Mouse (Mus musculus): ENCODE measurements around the gene Sp1. TPM values are rescaled to one million over a fixed set of nuclear protein-coding genes. Genes with fewer than 3 reads are reported as not detected.

The Sp1 gene
- total and polyA plus RNA-seq, 2 experiments from 2014 or later: 2.8 to 20.9 TPM

DNA sequence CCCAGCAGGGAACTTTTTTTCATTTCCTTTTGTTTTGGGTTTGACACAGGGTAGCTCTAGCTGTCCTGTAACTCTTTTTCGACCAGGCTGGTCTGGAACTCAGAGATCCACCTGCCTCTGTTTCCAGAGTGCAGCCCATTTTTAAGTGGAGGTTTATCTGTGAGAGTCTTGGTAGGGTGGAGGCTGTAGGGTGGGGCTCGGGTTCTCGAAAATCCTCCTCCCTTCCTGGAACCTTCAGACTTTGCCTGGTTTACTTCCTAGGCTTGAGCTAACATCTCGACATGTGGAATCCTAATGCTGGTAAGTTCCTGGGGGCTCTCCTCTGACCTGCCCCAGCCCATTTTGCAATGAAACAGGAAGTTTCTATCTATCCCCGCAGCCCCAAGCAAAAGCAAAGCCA lies 53.9 kb downstream of the Sp1 start:
- DNase-seq (ENCODE audit: low spot score) (no peak), ATAC-seq (ENCODE audit: low FRiP score) (no peak)
- Histone ChIP-seq H3K4me1 (ENCODE audit: insufficient read depth, low read length) (no peaks in the 10 kb centered on the region), H3K4me3 (ENCODE audit: low read depth, low read length) (no peak overlapping the region), H3K4me2 (ENCODE audit: low read depth, low read length, poor library complexity, severe bottlenecking) (peak overlapping the region; percentile 52; the same call in 1 of the 2 replicates), H3K27ac (ENCODE audit: low read depth, low read length) (no peak overlapping the region), H3K9me3 (ENCODE audit: low read length) (no peaks in the 10 kb centered on the region), H3K36me3 (ENCODE audit: insufficient read depth, low read length) (0 out of 2 replicates have a peak, but pooled peaks cover 2% of the 10 kb centered on the region), H3K27me3 (ENCODE audit: insufficient read depth, low read length) (no peaks in the 10 kb centered on the region), H3K9ac (replicated peaks; ENCODE audit: low read length, poor library complexity, severe bottlenecking) (no peak overlapping the region)
- 71% methylated on average over 5 of the region's 5 CpGs for WGBS
- no peak for TF ChIP-seq CTCF (IDR thresholded peaks at IDR 0.05)

GRCm38 (mm10) chr15:102460409-102460808 lies 54.5 kb downstream of the Sp1 start:
- WGBS: 81% methylated on average over 12 of the region's 12 CpGs
- Histone ChIP-seq H3K27ac (ENCODE audit: low read depth, low read length) (no peak overlapping the region), H3K9ac (replicated peaks; ENCODE audit: low read length, poor library complexity, severe bottlenecking) (no peak overlapping the region), H3K9me3 (ENCODE audit: low read length) (no peaks in the 10 kb centered on the region), H3K4me1 (ENCODE audit: insufficient read depth, low read length) (no peaks in the 10 kb centered on the region), H3K4me3 (ENCODE audit: low read depth, low read length) (no peak overlapping the region), H3K36me3 (ENCODE audit: insufficient read depth, low read length) (0 out of 2 replicates have a peak, but pooled peaks cover 2% of the 10 kb centered on the region), H3K27me3 (ENCODE audit: insufficient read depth, low read length) (no peaks in the 10 kb centered on the region), H3K4me2 (ENCODE audit: low read depth, low read length, poor library complexity, severe bottlenecking) (no peak overlapping the region)
- DNase-seq (ENCODE audit: low spot score) (no peak), ATAC-seq (ENCODE audit: low FRiP score) (no peak)
- no peak for TF ChIP-seq CTCF (IDR thresholded peaks at IDR 0.05)

DNA sequence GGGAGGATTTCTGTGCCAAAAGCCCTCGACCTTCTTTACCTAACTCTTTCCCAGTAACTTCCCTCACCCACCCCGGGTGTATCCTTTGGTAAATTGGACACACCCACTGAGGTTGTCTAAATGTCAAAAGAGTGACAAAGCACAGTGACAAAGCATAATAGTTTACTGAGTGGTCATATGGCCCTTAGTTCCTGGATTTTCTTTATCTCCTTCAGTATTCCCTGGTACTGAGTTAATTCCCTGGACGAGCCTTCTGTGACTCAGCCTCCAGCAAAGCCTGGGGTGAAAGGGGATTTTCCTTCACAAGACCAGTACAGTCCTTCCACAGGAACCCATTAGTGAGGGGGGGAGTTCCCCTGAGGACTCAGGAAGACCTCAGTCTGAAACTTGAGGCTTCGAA lies 55.0 kb downstream of the Sp1 start:
- no peak for DNase-seq (ENCODE audit: low spot score)
- Histone ChIP-seq H3K9ac (replicated peaks; ENCODE audit: low read length, poor library complexity, severe bottlenecking) (no peak overlapping the region), H3K4me3 (ENCODE audit: low read depth, low read length) (no peak overlapping the region), H3K36me3 (ENCODE audit: insufficient read depth, low read length) (0 out of 2 replicates have a peak, but pooled peaks cover 2% of the 10 kb centered on the region), H3K9me3 (ENCODE audit: low read length) (no peaks in the 10 kb centered on the region), H3K4me2 (ENCODE audit: low read depth, low read length, poor library complexity, severe bottlenecking) (no peak overlapping the region), H3K4me1 (ENCODE audit: insufficient read depth, low read length) (no peaks in the 10 kb centered on the region), H3K27me3 (ENCODE audit: insufficient read depth, low read length) (no peaks in the 10 kb centered on the region), H3K27ac (ENCODE audit: low read depth, low read length) (no peak overlapping the region)
- 69% methylated on average over 4 of the region's 4 CpGs for WGBS
- ATAC-seq (ENCODE audit: low FRiP score): no peak
- no peak for TF ChIP-seq CTCF (IDR thresholded peaks at IDR 0.05)

DNA sequence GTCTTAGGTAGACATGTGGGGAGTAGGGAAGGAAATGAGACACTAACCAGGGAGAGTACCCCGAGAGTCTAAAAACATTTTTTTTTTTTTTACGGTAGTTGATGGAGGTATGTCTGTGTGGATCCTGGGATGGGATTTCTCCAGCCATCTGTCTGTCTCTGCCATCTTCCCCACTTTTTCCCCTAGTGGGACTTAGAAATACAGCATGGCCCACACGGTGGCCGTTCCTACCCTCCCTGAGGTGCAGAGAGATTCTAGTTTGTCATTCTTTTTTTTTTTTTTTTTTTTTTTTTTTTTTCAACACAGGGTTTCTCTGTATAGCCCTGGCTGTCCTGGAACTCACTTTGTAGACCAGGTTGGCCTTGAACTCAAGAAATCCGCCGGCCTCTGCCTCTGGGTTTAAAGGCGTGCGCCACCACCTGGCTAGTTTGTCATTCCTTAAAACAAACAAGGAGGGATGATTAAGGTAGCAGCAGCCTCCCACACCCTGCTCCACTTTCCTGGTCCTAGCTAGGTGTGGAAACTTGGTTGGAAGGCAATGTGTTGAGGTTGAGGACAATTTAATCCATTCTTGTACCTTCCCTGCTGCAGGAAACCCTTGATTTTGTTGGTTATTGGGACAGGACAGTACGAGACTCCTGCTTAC lies 55.6 kb downstream of the Sp1 start:
- Histone ChIP-seq H3K9ac (replicated peaks; ENCODE audit: low read length, poor library complexity, severe bottlenecking) (no peak overlapping the region), H3K4me1 (ENCODE audit: insufficient read depth, low read length) (no peaks in the 10 kb centered on the region), H3K36me3 (ENCODE audit: insufficient read depth, low read length) (0 out of 2 replicates have a peak, but pooled peaks cover 2% of the 10 kb centered on the region), H3K9me3 (ENCODE audit: low read length) (no peaks in the 10 kb centered on the region), H3K27me3 (ENCODE audit: insufficient read depth, low read length) (no peaks in the 10 kb centered on the region), H3K4me2 (ENCODE audit: low read depth, low read length, poor library complexity, severe bottlenecking) (no peak overlapping the region), H3K27ac (ENCODE audit: low read depth, low read length) (no peak overlapping the region), H3K4me3 (ENCODE audit: low read depth, low read length) (no peak overlapping the region)
- 85% methylated on average over 9 of the region's 9 CpGs for WGBS
- no peak for TF ChIP-seq CTCF (IDR thresholded peaks at IDR 0.05)
- ATAC-seq (ENCODE audit: low FRiP score) (no peak), DNase-seq (ENCODE audit: low spot score) (no peak)

GRCm38 (mm10) chr15:102463666-102464065 lies 57.7 kb downstream of the Sp1 start:
- DNase-seq (ENCODE audit: low spot score) (no peak), ATAC-seq (ENCODE audit: low FRiP score) (no peak)
- no peaks in the 10 kb centered on the region for H3K27me3 ChIP-seq (ENCODE audit: insufficient read depth, low read length)
- 0 out of 2 replicates have a peak, but pooled peaks cover 2% of the 10 kb centered on the region for H3K36me3 ChIP-seq (ENCODE audit: insufficient read depth, low read length)
- TF ChIP-seq CTCF (IDR thresholded peaks at IDR 0.05): peak; percentile 56
- H3K27ac ChIP-seq (ENCODE audit: low read depth, low read length): no peak overlapping the region
- no peak overlapping the region for H3K4me2 ChIP-seq (ENCODE audit: low read depth, low read length, poor library complexity, severe bottlenecking)
- H3K4me1 ChIP-seq (ENCODE audit: insufficient read depth, low read length): no peaks in the 10 kb centered on the region
- H3K4me3 ChIP-seq (ENCODE audit: low read depth, low read length): no peak overlapping the region
- H3K9ac ChIP-seq (replicated peaks; ENCODE audit: low read length, poor library complexity, severe bottlenecking): no peak overlapping the region
- H3K9me3 ChIP-seq (ENCODE audit: low read length): no peaks in the 10 kb centered on the region

DNA sequence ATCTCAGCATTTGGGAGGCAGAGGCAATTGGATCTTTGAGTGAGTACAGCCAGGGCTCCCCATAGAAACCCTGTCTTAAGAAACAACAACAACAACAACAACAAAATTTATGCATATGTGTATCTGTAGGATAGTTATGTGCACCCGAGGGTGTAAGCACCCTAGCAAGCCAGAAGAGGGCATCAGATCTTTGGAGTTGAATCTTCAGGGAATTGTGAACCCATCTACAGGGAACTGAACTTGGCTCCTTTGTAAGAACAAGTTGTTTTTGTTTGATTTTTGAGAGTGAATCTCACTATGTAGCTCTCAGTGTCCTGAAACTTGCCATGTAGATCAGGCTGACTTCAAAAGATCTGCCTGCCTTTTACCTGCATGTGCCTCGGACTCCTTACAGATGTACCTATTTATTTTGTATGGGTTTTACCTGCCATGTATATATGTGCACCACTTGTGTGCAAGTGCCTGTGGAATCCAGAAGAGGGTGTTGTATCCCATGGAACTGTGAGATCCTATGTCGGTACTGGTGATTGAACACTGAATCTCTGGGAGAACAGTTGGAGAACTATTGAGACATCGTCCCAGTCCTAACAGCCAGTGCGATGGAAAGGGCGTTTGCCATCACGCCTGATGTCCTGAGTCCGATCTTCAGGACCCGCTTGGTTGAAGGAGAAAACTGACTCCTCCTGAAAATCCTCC lies 62.9 kb downstream of the Sp1 start:
- DNase-seq (ENCODE audit: low spot score): no peak
- Histone ChIP-seq H3K4me2 (ENCODE audit: low read depth, low read length, poor library complexity, severe bottlenecking) (no peak overlapping the region), H3K9me3 (ENCODE audit: low read length) (no peaks in the 10 kb centered on the region), H3K4me1 (ENCODE audit: insufficient read depth, low read length) (no peaks in the 10 kb centered on the region), H3K9ac (replicated peaks; ENCODE audit: low read length, poor library complexity, severe bottlenecking) (no peak overlapping the region), H3K27me3 (ENCODE audit: insufficient read depth, low read length) (no peaks in the 10 kb centered on the region), H3K36me3 (ENCODE audit: insufficient read depth, low read length) (no peaks in the 10 kb centered on the region), H3K27ac (ENCODE audit: low read depth, low read length) (no peak overlapping the region), H3K4me3 (ENCODE audit: low read depth, low read length) (no peak overlapping the region)
- ATAC-seq (ENCODE audit: low FRiP score): no peak
- WGBS: 96% methylated on average over 9 of the region's 9 CpGs
- TF ChIP-seq CTCF (IDR thresholded peaks at IDR 0.05): 0 out of 2 replicates have a peak, but pooled peaks have one; percentile 7

Data from midbrain, postnatal 0 days (tissue).